Mouse (Mus musculus) brain, embryonic 14.5 days (tissue): ENCODE measurements around the gene Ddx42. TPM values are rescaled to one million over a fixed set of nuclear protein-coding genes. Genes with fewer than 3 reads are reported as not detected.

Experiments used
- DNase-seq: peaks from one replicate; pipeline ENCODE4 v3.0.0-alpha.2; 2011; ENCODE audit warnings: low read depth
- CTCF ChIP-seq: fragments of 200-500 bp; IDR thresholded peaks from 2 replicates; pipeline ENCODE4 v1.5.1; 2012; ENCODE audit warnings: inconsistent platforms, mild to moderate bottlenecking, moderate library complexity, borderline replicate concordance; ENCODE audit not compliant: insufficient read depth, insufficient read length; ENCODE audit errors: extremely low read depth
- POLR2A ChIP-seq: fragments of 200-500 bp; IDR thresholded peaks from 2 replicates; pipeline ENCODE4 v1.6.1; 2012; ENCODE audit warnings: mild to moderate bottlenecking, inconsistent platforms, borderline replicate concordance; ENCODE audit not compliant: poor library complexity, insufficient read depth, insufficient read length, severe bottlenecking; ENCODE audit errors: extremely low read depth
- polyA plus RNA-seq: library from polyadenylated mRNA; depleted of rRNA; stranded (reverse); fragments of >200 nt; gene quantifications from 2 replicates; pipeline ENCODE4 v1.2.3, GENCODE M21; 2012; rRNA removed

Ddx42 gene
- polyA plus RNA-seq, 1 experiment = 56.8 TPM

DNA sequence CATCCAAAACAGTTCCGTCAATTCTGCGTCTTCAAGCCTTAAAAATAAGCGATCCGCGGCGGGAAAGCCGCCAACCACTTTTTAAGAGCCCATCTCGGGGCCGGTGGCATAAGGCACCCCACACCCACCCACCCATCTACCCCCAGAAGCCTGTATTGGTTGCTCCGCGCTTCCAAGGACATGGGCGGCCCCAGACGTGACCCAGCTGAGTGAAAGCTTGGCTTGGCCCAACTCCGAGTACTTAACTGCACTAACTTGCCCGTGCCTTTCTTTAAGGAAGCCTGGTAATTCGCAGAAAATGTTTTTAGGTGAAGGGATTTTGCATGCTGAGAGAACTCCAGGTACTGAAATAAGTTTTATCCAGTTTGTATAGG is 56.6 kb downstream of the Ddx42 start:
- no peak for TF ChIP-seq POLR2A
- no peak for TF ChIP-seq CTCF
- DNase-seq = no peak

DNA sequence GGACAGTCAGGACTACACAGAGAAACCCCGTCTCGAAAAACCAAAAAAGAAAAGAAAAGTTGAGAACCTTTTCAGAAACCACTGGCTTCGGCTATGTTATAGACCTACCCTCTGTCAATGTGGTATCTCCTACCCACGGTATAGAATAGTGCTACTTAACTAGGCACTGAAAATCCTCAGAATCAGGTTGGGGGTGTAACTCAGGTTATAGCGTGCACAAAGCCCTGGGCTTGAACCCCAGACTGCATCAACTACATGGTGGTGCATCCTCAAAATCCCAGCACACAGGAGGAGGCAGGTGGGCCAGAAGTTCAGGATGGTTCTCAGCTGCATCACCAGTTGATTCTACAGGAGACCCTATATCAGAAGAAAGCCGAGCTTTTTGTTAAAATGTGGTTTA is 57.1 kb downstream of the Ddx42 start:
- no peak for DNase-seq
- TF ChIP-seq POLR2A (no peak), CTCF (no peak)

DNA sequence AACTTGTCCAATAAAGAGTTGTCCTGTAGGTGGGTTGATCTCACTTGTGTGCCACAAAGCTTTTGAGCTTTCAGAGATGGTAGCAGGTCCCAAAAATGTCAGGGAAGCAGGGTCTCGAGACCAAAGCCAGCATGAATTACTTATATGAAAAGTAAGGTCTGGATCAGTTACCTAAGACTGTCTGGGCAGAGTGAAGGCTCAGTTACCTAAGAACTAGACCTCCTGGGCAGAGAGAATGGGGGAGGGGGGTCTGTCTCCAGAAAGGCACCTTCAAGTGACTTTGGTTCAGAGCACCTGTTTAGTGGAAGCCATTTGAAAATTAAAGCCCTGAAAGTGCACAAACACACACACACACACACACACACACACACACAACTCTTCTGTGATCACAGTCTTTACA is 57.6 kb downstream of the Ddx42 start:
- no peak for TF ChIP-seq CTCF
- TF ChIP-seq POLR2A = no peak
- no peak for DNase-seq

DNA sequence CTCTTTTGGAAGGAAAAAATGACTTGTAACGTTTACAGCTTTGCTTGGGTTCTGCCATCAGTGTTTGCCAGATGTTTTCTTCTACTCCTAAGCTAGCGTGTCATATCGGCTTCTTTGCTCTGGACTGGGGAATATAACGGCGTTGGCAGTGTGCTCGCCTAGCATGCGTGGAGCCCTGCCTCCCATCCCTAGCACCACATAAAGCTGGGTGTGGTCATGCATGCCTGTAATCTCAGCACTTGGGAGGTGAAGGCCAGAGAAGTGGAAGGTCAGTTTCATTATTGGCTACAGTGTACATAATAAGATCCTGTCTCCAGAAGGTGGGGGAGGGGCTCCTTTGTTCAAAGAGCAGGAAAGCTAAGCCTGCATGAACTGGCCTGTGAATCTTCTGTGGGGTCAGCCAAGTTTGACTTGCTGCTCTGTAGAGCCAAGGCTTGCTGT is 58.3 kb downstream of the Ddx42 start:
- peak; percentile 13 for DNase-seq
- no peak for TF ChIP-seq CTCF

DNA sequence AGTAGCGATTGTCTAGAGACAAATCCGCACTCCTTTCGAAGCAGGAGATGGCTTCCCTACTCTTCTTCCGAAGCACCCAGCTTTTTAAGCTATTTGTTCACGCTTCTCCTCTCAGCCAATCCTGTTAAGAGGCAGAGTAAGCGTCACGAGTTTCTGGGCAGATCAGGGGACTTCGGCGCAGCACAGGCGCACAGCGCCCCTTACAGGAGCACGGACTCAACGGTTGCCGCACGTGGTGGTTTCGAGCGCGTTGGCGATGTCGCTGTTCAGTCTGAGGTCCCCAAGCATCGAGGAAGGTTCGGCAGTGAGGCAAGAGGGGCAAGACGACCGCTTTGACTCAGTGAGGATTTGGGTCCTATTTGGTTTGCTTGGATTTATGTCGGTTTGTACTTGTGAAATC is 59.7 kb downstream of the Ddx42 start, which contains the start of gene Tcam1:
Gene Tcam1 (plus strand): TSS at position 219 of the 400 bp plus-strand sequence.
- DNase-seq = peak; percentile 98
- TF ChIP-seq POLR2A = no peak
- peak; percentile 79 for TF ChIP-seq CTCF

DNA sequence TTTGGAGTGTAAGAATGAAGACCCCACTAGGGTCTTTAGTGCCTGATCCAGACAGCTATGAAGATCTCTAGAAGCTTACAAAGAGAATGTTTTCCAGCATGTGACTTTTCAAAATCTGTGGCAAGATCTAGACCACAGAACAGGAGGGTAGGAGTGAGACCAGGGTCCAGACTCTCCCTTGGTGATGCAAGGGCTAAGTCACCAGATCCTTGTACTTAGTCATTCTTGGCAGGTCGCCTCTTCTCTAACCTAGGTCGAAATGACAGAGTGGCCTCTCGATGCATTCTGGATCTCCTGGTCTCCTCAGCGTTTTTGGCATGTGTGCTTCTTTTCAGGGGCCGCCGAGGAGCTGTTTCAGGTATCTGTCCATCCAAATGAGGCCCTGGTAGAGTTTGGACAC is 65.7 kb downstream of the Ddx42 start:
- no peak for DNase-seq
- no peak for TF ChIP-seq POLR2A
- no peak for TF ChIP-seq CTCF

DNA sequence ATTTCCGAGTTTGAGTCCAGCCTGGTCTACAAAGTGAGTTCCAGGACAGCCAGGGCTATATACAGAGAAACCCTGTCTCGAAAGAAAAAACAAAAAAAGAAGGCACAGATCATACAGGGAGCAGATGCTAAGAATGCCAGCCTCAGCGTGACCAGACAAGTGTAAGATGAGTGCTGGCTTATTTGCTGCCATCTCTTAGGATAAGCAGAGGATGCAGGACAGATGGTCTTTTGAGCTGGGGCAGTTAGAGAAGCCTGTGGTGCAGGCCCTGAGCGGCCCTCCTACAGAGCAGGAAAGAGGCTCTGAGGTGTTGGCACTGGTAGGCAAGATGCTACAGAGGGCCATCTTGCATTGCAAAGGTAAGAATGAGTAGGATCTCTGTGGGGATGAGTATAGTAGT is 66.6 kb downstream of the Ddx42 start:
- DNase-seq = no peak
- TF ChIP-seq POLR2A = no peak
- TF ChIP-seq CTCF = no peak

DNA sequence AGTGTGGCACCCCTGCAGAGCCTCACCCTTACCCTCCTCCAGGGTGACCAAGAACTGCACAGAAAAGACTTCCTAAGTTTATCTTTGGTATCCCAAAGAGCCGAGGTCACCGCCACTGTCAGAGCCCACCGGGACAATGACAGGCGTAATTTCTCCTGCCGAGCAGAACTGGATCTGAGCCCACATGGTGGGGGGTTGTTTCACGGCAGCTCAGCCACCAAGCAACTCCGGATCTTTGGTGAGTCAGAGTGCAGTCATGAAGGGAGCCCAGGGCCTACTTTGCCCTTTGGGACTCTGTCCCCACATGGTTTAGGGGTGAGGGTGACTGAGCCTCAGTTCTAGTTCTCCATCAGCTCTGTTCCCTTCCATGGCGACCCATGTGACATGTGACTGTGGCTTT is 67.4 kb downstream of the Ddx42 start:
- TF ChIP-seq POLR2A (no peak), CTCF (no peak)
- DNase-seq = no peak

DNA sequence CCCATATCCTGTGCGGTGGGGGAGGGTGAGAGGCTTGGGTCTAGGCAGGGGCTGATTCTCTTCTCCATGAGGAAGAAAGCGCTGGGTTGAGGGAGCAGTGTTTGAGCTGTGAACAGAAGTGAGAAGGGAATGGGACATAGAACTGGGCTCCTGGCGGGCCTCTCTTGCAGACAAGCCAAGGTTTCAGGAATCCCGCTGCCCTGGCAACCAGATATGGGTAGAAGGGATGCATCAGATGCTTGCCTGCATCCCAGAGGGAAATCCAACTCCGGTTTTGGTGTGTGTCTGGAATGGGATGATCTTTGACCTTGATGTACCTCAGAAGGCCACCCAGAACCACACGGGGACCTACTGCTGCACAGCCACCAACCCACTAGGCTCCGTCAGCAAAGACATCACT is 69.5 kb downstream of the Ddx42 start:
- no peak for TF ChIP-seq POLR2A
- no peak for TF ChIP-seq CTCF
- DNase-seq = no peak

DNA sequence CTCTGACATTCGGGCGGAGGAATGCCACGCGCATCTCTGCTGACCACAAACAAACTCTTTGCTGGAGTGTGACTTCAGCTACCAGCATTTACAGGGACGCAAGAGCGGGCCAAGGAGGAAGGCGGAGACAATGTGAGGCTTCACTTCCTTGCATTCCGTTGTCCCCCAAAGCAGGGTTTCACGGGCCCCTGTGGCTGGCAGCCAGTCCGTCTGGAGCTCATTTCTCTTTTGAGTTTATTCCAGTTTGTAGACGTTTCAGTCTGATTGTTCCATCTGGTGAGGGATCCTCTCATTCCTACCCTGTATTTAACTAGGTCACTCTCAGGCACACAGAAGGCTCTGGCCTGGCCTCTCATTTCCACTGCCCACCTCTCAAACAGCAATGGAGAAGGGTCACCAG is 70.3 kb downstream of the Ddx42 start:
- no peak for TF ChIP-seq CTCF
- no peak for TF ChIP-seq POLR2A
- DNase-seq = peak; percentile 54

DNA sequence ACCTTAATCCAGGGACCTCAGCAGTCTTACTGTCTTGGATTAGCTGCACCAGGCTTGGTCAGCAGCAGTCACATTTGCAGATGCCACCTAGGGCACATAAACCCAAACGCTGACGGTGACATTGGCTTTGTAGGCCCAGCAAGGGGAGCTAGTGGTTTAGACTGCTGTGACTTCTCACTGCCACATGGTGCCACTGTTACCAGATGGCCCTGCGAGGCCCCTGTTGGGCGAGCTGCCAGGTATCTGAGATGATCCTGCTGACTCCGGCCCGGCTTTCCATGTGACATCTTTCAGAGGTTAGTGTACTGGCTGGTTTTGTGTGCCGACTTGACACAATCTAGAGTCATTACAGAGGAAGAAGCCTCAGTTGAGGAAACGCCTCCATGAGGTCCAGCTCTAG is 72.6 kb downstream of the Ddx42 start:
- peak; percentile 57 for DNase-seq
- TF ChIP-seq POLR2A (no peak), CTCF (peak; percentile 17; the same call in 1 of the 2 replicates)

DNA sequence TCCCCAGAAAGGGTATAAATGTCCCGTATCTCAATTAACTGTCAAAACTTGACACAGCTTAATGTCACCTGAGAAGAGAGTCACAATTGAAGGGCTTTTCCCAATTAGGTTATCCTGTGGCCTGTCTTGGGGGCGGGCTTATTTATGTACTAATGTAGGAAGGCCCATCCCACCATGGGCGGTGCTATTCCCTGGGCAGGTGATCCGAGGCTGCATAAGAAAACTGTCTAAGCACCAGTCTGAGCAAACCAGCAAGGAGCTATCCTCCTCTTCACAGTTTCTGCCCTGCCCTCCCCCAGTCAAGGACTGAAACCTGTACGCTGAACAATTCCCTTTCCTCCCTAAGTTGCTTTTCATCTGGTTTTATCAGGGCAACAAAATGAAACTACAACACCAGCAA is 73.7 kb downstream of the Ddx42 start:
- no peak for DNase-seq
- TF ChIP-seq POLR2A = no peak
- no peak for TF ChIP-seq CTCF

DNA sequence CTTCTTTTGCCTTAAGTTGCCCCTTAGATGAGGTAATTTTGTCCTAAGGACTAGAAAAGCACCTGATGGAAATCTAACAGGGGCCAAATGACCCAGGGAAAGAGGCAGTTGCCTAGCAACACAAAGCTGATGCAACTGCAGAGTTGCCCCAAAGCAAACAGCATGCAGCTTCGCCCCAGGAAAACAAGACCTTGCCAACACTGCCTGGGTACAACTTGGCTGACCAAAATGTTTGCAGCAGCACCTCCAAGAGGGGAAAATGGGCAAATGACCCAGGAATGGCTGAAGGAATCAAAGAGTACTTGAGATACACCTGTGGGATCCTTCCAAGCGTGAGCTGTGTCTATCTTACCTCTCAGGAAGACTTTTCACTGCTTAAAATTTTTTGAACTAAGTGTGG is 75.1 kb downstream of the Ddx42 start:
- no peak for TF ChIP-seq POLR2A
- no peak for TF ChIP-seq CTCF

More for the DNA sequence above, 75.1 kb downstream of the Ddx42 start:
- DNase-seq = no peak

Other genes starting within 250 kb of the Ddx42 start
- 4.9 and 8.9 TPM in 2 replicates for gene Ace, start 249.0 kb upstream of the Ddx42 start, polyA plus RNA-seq
- gene Ace3, start 222.3 kb upstream of the Ddx42 start, polyA plus RNA-seq = not detected in 2 replicates
- 1.2 and 2.1 TPM in 2 replicates for gene Kcnh6, start 208.8 kb upstream of the Ddx42 start, polyA plus RNA-seq
- 141 and 173 TPM in 2 replicates for gene Dcaf7, start 180.1 kb upstream of the Ddx42 start, polyA plus RNA-seq
- gene Taco1, start 150.9 kb upstream of the Ddx42 start, polyA plus RNA-seq = 12.6 and 13.4 TPM in 2 replicates
- gene Map3k3, start 132.3 kb upstream of the Ddx42 start, polyA plus RNA-seq = 33.1 and 33.5 TPM in 2 replicates
- 0.77 TPM in 1 of 2 replicates, not detected in the other for gene Gm10840, start 56.1 kb upstream of the Ddx42 start, polyA plus RNA-seq
- 128 and 134 TPM in 2 replicates for gene Limd2, start 56.1 kb upstream of the Ddx42 start, polyA plus RNA-seq
- gene Strada, start 14.8 kb upstream of the Ddx42 start, polyA plus RNA-seq = 54.3 and 68.3 TPM in 2 replicates
- 44.1 and 54.9 TPM in 2 replicates for gene Ccdc47, start 582 bp upstream of the Ddx42 start, polyA plus RNA-seq
- gene Ftsj3, start 39.2 kb downstream of the Ddx42 start, polyA plus RNA-seq = 30.1 and 31.5 TPM in 2 replicates
- gene Psmc5, start 39.2 kb downstream of the Ddx42 start, polyA plus RNA-seq = 162 and 165 TPM in 2 replicates
- 37.3 and 51.0 TPM in 2 replicates for gene Smarcd2, start 56.0 kb downstream of the Ddx42 start, polyA plus RNA-seq
- 0.15 and 0.23 TPM in 2 replicates for gene Tcam1, start 59.7 kb downstream of the Ddx42 start, polyA plus RNA-seq
- not detected in 2 replicates for gene Gh, start 84.9 kb downstream of the Ddx42 start, polyA plus RNA-seq
- 0.48 and 0.62 TPM in 2 replicates for gene Cd79b, start 97.8 kb downstream of the Ddx42 start, polyA plus RNA-seq
- 0.01 and 0.07 TPM in 2 replicates for gene Scn4a, start 136.4 kb downstream of the Ddx42 start, polyA plus RNA-seq
- not detected in 2 replicates for gene Prr29, start 148.5 kb downstream of the Ddx42 start, polyA plus RNA-seq
- gene Icam2, start 171.1 kb downstream of the Ddx42 start, polyA plus RNA-seq = 11.5 and 11.9 TPM in 2 replicates